Mouse (Mus musculus) adrenal gland, postnatal 14 days (tissue): ENCODE results near the gene Metrn. TPM values are rescaled to one million over a fixed set of nuclear protein-coding genes. Genes with fewer than 3 reads are reported as not detected.

Source experiments
- DNase-seq: peaks from one replicate; pipeline ENCODE4 v3.0.0; 2021; ENCODE audit warnings: mixed read lengths
- microRNA-seq, 2 experiments: library from miRNA; unstranded; fragments of <30 nt; microRNA quantifications; one replicate each; pipeline ENCODE4 v1.2.0; 2021
- total RNA-seq: library from RNA; stranded (reverse); gene quantifications from 2 replicates; pipeline ENCODE4 v1.2.3, GENCODE M21; 2021

Metrn gene
- total RNA-seq, 1 experiment from 2014 or later: 27.3 TPM

DNA sequence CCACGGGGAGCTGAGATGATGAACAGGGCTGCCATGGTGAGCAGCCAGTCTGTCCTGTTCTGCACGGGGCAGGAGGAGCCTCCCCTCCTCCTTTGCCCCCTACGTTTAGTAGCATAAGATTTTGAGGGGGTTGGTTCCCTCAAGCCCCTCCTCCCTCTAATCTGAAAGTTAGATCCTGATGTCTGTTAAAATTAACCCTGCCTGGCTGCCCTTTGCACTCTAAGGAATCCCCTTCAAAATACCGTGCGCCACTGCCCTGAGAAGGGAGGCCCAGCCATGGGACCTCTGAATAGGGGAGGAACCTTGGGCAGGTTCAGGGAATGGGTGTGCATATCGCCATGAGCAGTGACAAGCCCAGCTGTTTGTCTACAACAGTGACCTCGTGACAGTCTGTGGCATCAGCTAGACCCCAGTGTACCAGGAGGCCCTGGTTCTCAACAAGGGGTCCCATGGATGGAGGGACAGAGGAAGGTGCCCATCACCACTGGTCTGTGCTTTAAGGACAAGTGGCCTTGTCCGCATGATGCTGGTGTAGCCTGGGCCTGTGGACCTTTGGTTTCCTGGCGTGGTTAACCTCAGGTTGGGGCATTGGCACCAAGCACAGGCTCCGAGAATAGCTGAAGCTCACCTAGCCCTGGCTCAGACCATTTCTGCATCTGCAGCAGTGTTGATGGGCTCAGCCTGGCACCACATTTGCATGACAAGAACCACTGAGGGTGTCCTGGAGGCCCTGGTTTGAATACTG is 21.4 kb downstream of the Metrn start:
- DNase-seq: no peak

- peak; percentile 98 for DNase-seq
Observed at GRCm38 (mm10) chr17:25773549-25774120, 23.3 kb downstream of the Metrn start, which contains the start of gene Narfl. TSS of gene Narfl (plus strand) at chr17:25773776.

GRCm38 (mm10) chr17:25769331-25769730 is 27.6 kb downstream of the Metrn start:
- DNase-seq: no peak

- DNase-seq: no peak
Observed at GRCm38 (mm10) chr17:25765886-25766285, 31.1 kb downstream of the Metrn start.

- DNase-seq: no peak
Observed at GRCm38 (mm10) chr17:25762591-25762990, 34.3 kb downstream of the Metrn start.

DNA sequence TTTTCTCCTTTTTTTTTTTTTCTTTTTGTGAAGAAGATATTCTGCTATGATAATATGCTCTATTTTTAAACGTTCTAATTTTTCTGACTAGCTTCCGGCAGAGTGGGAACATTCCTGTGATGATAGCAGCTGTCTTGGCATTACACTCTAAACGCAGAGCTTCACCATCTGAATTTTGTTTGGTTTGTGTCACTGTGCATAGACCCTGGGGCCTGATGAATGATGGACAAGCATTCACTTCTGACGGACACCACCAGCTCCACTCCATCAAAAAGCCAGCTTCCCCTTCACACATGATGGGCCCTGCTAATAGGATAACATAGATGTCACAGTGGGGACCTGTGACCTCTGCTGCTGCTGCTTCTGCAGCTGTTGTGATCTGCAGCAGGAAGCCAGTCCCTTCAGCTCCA is 35.4 kb downstream of the Metrn start:
- DNase-seq: no peak

DNA sequence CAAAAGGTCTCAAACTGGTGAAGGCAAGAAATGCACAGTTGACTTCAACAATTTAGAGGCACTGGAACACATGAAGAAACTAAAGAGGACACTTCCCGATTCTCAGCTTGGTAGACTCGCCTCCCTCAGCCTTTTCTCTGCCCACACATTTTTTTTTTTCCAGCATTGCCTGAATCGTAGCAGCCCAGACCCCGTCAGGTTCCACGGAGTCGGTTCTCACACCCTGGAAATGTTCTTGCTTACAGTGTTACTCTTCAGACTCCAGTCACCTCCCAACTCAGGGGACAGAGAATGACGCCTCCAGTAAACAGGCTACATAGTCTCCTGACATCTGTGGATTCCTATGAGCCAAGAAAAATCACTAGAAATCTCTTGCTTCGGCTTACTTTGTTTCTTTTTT is 36.8 kb downstream of the Metrn start:
- DNase-seq: no peak

GRCm38 (mm10) chr17:25757691-25758090 is 39.2 kb downstream of the Metrn start:
- DNase-seq: no peak

GRCm38 (mm10) chr17:25756378-25757242 is 40.3 kb downstream of the Metrn start:
- DNase-seq: no peak

DNA sequence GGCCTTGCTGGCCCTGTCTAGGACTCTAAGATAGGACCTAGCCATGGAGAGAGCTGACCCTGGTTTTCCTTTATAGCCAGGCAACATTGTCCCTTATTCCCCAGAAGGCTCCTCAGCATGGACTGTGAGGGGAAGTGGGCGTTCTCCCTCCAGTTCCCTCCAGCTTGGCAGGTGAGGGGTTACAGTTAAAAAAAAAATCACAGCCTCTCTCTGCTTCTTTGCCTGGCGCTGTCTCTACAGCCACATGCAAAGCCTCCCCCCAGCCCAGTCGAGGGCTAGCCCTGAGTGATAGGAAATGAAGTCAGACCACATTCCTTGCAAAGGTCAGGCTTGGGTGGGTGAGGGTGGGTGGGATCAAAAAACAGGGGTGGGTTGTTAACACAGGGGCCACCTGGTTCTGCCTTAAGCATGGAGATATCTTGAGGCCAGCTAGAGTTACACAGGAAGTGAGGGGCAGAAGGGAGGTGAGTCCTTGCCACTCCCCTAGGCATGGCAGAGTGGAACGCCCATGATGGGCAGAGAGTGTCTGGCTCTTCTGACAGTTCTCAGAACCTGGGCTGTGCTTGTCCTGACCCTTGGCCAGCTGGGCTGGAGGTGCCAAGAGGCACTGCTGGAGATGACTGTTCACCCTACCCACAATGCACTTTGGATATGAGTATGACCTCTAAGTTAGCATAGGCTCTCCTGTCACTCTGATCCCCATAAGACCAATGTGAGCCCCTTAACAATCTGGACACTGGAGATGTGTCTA is 41.1 kb downstream of the Metrn start:
- no peak for DNase-seq

- no peak for DNase-seq
Observed at GRCm38 (mm10) chr17:25755086-25755485, 41.9 kb downstream of the Metrn start.

DNA sequence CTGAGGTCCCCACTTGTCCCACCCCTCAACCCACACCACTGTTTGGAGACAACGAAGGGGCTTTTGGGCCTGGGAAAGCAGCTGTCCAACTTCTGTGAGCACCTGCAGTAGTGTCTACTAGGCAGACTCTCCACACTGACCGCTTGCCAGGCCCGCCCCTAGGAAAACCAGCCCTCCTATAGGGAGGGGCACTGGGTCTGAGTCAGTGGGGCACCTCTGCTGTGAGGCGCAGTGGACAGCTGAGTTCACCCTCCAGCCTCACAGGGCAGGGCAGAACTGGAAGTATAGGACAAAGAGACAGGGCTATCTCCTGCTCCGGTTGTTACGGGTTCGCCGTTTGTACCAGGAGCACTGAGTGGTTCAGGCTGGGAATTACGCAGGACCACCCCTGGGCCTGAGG is 42.7 kb downstream of the Metrn start, which contains the start of gene Msln:
Gene Msln (minus strand): TSS at position 138 of the 400 bp plus-strand sequence.
- no peak for DNase-seq

- peak; percentile 89 for DNase-seq
Observed at GRCm38 (mm10) chr17:25751446-25751845, 45.5 kb downstream of the Metrn start.

GRCm38 (mm10) chr17:25749314-25749713 is 47.6 kb downstream of the Metrn start:
- no peak for DNase-seq

DNA sequence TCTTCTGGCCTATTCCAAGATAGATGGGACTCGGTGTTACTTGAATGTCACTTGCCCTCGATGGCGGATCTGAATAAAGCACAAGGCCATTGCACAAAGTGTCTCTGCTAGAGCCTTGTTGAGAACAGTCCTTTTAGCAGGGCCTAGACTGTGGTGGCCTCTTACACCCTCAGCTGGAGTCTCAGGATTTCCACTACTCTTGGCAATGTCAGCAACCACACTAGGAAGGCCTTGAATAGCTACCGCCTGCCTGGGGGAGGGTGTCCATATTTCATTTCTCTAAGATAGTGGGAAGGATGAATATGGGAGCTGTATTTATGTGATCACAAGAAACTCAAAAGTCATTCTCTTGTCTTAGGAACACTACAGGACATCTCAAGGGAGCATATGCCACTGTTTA is 48.7 kb downstream of the Metrn start:
- DNase-seq: peak; percentile 44

GRCm38 (mm10) chr17:25744311-25744710 is 52.6 kb downstream of the Metrn start:
- no peak for DNase-seq

DNA sequence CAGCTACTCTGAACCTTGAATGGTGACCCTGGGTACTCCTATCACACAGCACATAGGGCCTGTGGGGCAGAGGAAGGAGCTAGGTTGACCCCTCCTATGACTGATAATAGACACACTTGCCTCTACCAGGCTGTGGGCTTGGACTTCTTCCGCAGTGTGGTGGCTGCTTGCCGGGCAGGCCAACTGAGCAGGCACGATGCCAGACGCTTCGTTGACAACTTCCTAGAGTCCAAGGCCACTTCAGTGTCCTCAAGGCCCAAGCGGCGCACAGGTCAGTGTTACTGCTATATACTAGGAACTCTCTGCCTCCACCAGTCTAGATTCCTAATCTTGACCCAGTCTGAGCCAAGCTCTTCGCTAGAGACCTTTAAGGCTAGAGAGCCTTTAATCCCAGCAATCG is 53.1 kb downstream of the Metrn start:
- peak; percentile 73 for DNase-seq

Small RNAs within 50 kb of the gene (microRNA-seq; reads per million reads assigned to microRNA genes)
- 0 reads per million in 2 experiments for gene Gm25083
- gene Mir3082: 2.1 to 2.3 reads per million in 2 experiments
- gene Mir6966: 0.76 to 1.7 reads per million in 2 experiments

Other genes starting within 250 kb of the Metrn start
- gene Sox8, start 226.4 kb downstream of the Metrn start, total RNA-seq: 1.4 and 1.6 TPM in 2 replicates
- 40.2 and 40.6 TPM in 2 replicates for gene Lmf1, start 218.1 kb downstream of the Metrn start, total RNA-seq
- not detected in 2 replicates for gene Gng13, start 80.0 kb downstream of the Metrn start, total RNA-seq
- 4.4 and 5.0 TPM in 2 replicates for gene Chtf18, start 69.7 kb downstream of the Metrn start, total RNA-seq
- gene Rpusd1, start 69.5 kb downstream of the Metrn start, total RNA-seq: 9.9 and 10.7 TPM in 2 replicates
- gene Mslnl, start 61.1 kb downstream of the Metrn start, total RNA-seq: not detected in 2 replicates
- 13.0 and 14.3 TPM in 2 replicates for gene Msln, start 42.8 kb downstream of the Metrn start, total RNA-seq
- gene Narfl, start 23.4 kb downstream of the Metrn start, total RNA-seq: 30.6 and 35.3 TPM in 2 replicates
- 21.8 and 27.2 TPM in 2 replicates for gene Haghl, start 11.5 kb downstream of the Metrn start, total RNA-seq
- gene Ccdc78, start 10.6 kb downstream of the Metrn start, total RNA-seq: not detected in 2 replicates
- 55.4 and 60.2 TPM in 2 replicates for gene Fam173a, start 4.2 kb downstream of the Metrn start, total RNA-seq
- gene AC134908.4, start 1.5 kb downstream of the Metrn start, total RNA-seq: not detected in 2 replicates
- gene Fbxl16, start 11.9 kb upstream of the Metrn start, total RNA-seq: 18.8 and 24.9 TPM in 2 replicates
- 17.4 and 19.5 TPM in 2 replicates for gene Wdr24, start 26.5 kb upstream of the Metrn start, total RNA-seq
- 68.2 and 71.0 TPM in 2 replicates for gene Jmjd8, start 31.7 kb upstream of the Metrn start, total RNA-seq
- gene Stub1, start 36.3 kb upstream of the Metrn start, total RNA-seq: 149 and 160 TPM in 2 replicates
- gene Rhbdl1, start 40.2 kb upstream of the Metrn start, total RNA-seq: 12.9 and 14.9 TPM in 2 replicates
- 10.9 and 11.8 TPM in 2 replicates for gene Gm20683, start 44.6 kb upstream of the Metrn start, total RNA-seq
- 95.9 and 108 TPM in 2 replicates for gene Rhot2, start 47.7 kb upstream of the Metrn start, total RNA-seq
- gene Wdr90, start 64.4 kb upstream of the Metrn start, total RNA-seq: 23.1 and 23.2 TPM in 2 replicates
- gene Mcrip2, start 71.6 kb upstream of the Metrn start, total RNA-seq: 336 and 337 TPM in 2 replicates
- 72.1 and 88.0 TPM in 2 replicates for gene Mettl26, start 77.9 kb upstream of the Metrn start, total RNA-seq
- 1.2 and 1.5 TPM in 2 replicates for gene Wfikkn1, start 83.7 kb upstream of the Metrn start, total RNA-seq
- 19.8 and 20.9 TPM in 2 replicates for gene Rab40c, start 122.6 kb upstream of the Metrn start, total RNA-seq
- gene Pigq, start 147.8 kb upstream of the Metrn start, total RNA-seq: 112 and 122 TPM in 2 replicates
- 0.15 TPM in 1 of 2 replicates, not detected in the other for gene Nhlrc4, start 147.8 kb upstream of the Metrn start, total RNA-seq
- not detected in 2 replicates for gene A930017K11Rik, start 155.4 kb upstream of the Metrn start, total RNA-seq
- gene Capn15, start 188.7 kb upstream of the Metrn start, total RNA-seq: 18.8 and 23.8 TPM in 2 replicates